Mouse (Mus musculus) stomach, postnatal 0 days (tissue): ENCODE data around the gene C2cd3.

Source experiments
- CTCF ChIP-seq: IDR thresholded peaks from 2 replicates; pipeline ENCODE4 v1.5.1; 2016; ENCODE audit warnings: antibody characterized with exemption, low read depth, mild to moderate bottlenecking, moderate library complexity
- EP300 ChIP-seq: optimal IDR thresholded peaks from 2 replicates; pipeline ENCODE3; 2016; ENCODE audit warnings: antibody characterized with exemption

DNA sequence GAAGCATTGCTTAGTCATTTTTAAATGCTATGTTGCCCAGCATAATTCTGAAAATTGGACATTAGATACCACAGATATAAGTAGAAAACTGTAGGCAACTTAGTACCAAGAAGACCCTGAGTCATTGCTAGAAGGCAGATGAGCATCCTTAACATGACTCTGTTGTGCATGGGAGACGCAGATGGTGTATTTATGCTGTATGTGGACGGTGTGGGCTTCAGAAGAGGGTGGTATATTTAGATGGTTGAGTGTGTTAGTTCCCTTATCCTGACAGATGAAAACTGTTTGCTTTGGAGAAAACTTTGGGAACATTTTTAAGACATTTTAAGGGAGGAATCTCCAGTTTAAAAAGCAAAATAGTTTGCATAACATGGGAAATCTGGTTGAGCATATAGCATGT lies 16.1 kb downstream of the C2cd3 start:
- TF ChIP-seq CTCF = no peak
- no peak for TF ChIP-seq EP300
